Mouse (Mus musculus) liver, embryonic 14.5 days (tissue): ENCODE measurements at regions not wholly inside any gene's neighbourhood (a gene's known extent, or its start where the extent isn't known, plus 50 kb on each side); places are given as distances from the start of the nearest gene placed in this dataset.

Experiments used
- CTCF ChIP-seq: IDR thresholded peaks from 2 replicates; pipeline ENCODE4 v1.5.1; 2016; ENCODE audit warnings: antibody characterized with exemption, low read depth, control low read depth
- EP300 ChIP-seq: IDR thresholded peaks from 2 replicates; pipeline ENCODE4 v1.6.1; 2016; ENCODE audit warnings: antibody characterized with exemption, low read depth

DNA sequence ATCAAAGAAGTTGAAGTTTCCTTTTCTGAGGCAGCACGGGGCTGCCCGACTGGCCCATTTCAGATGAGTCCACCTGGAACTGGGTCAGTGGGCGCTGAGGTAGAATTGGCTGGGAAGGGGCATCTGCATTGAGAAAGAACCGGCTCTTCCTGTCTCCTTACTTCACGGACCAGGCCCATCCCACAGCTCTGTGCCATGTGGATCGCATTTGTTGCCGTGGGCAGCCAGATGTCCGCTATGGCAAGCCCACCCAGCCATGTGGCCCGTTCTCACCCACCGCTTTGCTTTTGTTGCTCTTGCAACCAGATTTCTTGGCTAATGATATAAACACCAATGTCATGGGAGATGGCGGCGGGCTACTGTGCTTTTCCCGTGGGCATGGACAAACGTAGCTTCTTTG is 256.0 kb downstream of the Etnk1 start:
- TF ChIP-seq CTCF (no peak), EP300 (no peak)
